ENCODE assay signal across 10 mouse cellular contexts in the genomic region with DNA sequence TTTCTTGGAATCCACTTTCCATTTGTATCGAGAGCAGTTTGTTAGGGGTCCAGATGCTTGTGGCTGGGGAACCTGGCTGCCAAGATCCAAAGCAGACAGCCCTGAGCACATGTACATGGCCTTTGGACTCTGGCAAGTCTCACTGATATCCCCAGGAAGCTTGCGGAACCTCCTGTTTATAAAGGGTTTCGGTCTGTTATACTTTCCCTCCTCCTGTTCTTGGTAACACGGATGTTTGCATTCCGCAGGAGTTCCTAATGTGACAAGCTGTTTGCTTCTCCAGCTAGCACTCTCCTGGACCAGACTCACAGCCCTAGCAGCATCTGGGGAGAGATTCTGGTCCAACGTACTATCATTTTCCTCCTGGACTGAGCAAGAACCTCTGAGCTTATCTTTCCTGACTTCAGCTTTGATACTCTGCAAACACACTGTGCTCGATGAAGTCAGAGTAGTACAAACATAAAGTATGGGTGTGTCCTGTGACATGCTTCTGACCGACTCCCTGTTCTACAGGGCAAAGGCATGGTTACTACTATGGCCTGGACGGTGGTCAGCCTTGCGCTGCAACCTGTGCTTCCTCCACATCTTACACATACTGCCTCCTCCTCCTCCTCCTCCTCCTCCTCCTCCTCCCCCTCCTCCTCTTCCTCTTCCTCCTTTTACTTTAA. TPM values are rescaled to one million over a fixed set of nuclear protein-coding genes. Genes with fewer than 3 reads are reported as not detected.
A peak's percentile ranks its signal among the peaks of the same experiment; 100 is the strongest.
DNase-seq lines count a peak whose midpoint lies in the region; ATAC-seq and TF ChIP-seq lines count a peak whose summit lies in the region.
"Had no signal": no experiment of that assay in that cellular context is flagged by ENCODE, and none has a peak within 500 bp of the region (broad histone marks: within the 10 kb centered on the region; RNA-seq: fewer than 3 reads in every experiment).

No protein-coding gene starts in this region.

- no peak overlapping the region for H3K4me3 ChIP-seq in liver, adult 2 months (ENCODE audit: insufficient read depth, low read depth, low read length)
- no peak overlapping the region for H3K4me3 ChIP-seq in intestine, postnatal 0 days (ENCODE audit: low read depth, low read length)
- no peak overlapping the region for H3K4me3 ChIP-seq in lung, embryonic 15.5 days
- no peak overlapping the region for H3K4me3 ChIP-seq in hindbrain, embryonic 10.5 days
- H3K4me3 ChIP-seq in forebrain, embryonic 11.5 days (ENCODE audit: low read depth, low read length): no peak overlapping the region
- H3K4me3 ChIP-seq: embryonic facial prominence, embryonic 12.5 days had no signal

- no peak for TF ChIP-seq POLR2A in liver, adult 2 months (IDR thresholded peaks at IDR 0.05; ENCODE audit: extremely low read depth, insufficient read depth, low read length)

- peak overlapping the region; percentile 39; the same call in 1 of the 2 replicates for H3K9ac ChIP-seq in liver, adult 2 months (ENCODE audit: low read depth, low read length)
- no peak overlapping the region for H3K9ac ChIP-seq in intestine, postnatal 0 days (ENCODE audit: low read depth, low read length)
- no peak overlapping the region for H3K9ac ChIP-seq in lung, embryonic 15.5 days
- H3K9ac ChIP-seq in forebrain, embryonic 11.5 days (ENCODE audit: low read length): no peak overlapping the region
- H3K9ac ChIP-seq: embryonic facial prominence, embryonic 12.5 days had no signal

- H3K9me3 ChIP-seq in intestine, postnatal 0 days (ENCODE audit: control insufficient read depth): no peaks in the 10 kb centered on the region
- no peaks in the 10 kb centered on the region for H3K9me3 ChIP-seq in lung, embryonic 15.5 days
- no peaks in the 10 kb centered on the region for H3K9me3 ChIP-seq in hindbrain, embryonic 10.5 days
- H3K9me3 ChIP-seq in forebrain, embryonic 11.5 days (ENCODE audit: control insufficient read depth, low read length): no peaks in the 10 kb centered on the region
- H3K9me3 ChIP-seq: embryonic facial prominence, embryonic 12.5 days had no signal

- WGBS in liver, adult 2 months: 13% methylated on average over 10 of the region's 10 CpGs
- WGBS in intestine, postnatal 0 days: 11% methylated on average over 10 of the region's 10 CpGs
- WGBS in lung, embryonic 15.5 days: 19% methylated on average over 10 of the region's 10 CpGs
- WGBS in hindbrain, embryonic 10.5 days: 81% methylated on average over 10 of the region's 10 CpGs
- WGBS in forebrain, embryonic 11.5 days: 92% methylated on average over 10 of the region's 10 CpGs

- no peaks in the 10 kb centered on the region for H3K79me2 ChIP-seq in liver, adult 2 months (ENCODE audit: control insufficient read depth, insufficient read depth, low read length)

- peak; percentile 89 for ATAC-seq in intestine, postnatal 0 days
- peak; percentile 35; the same call in 1 of the 2 replicates for ATAC-seq in lung, embryonic 15.5 days (ENCODE audit: borderline replicate concordance, extremely low read depth, low FRiP score, low TSS enrichment)
- ATAC-seq in forebrain, embryonic 11.5 days (replicated peaks; ENCODE audit: low FRiP score): no peak
- ATAC-seq: CD4-positive, CD25-positive, alpha-beta regulatory T cell, adult 4 months had no signal

- H3K4me1 ChIP-seq in liver, adult 2 months (ENCODE audit: control insufficient read depth, insufficient read depth, low read length): peaks cover 14% of the 10 kb centered on the region
- H3K4me1 ChIP-seq in intestine, postnatal 0 days (replicated peaks; ENCODE audit: control insufficient read depth, insufficient read depth, low read length): peaks cover 12% of the 10 kb centered on the region; the same call in 1 of the 2 replicates
- H3K4me1 ChIP-seq in lung, embryonic 15.5 days: 0 out of 2 replicates have a peak, but pooled peaks cover 6% of the 10 kb centered on the region
- 0 out of 2 replicates have a peak, but pooled peaks cover 4% of the 10 kb centered on the region for H3K4me1 ChIP-seq in hindbrain, embryonic 10.5 days (replicated peaks)
- H3K4me1 ChIP-seq in forebrain, embryonic 11.5 days (replicated peaks; ENCODE audit: control insufficient read depth, insufficient read depth, low read length): no peaks in the 10 kb centered on the region
- H3K4me1 ChIP-seq: embryonic facial prominence, embryonic 12.5 days had no signal

- peak overlapping the region; percentile 25; the same call in 1 of the 2 replicates for H3K4me2 ChIP-seq in intestine, postnatal 0 days (replicated peaks; ENCODE audit: low read depth)
- no peak overlapping the region for H3K4me2 ChIP-seq in lung, embryonic 15.5 days
- H3K4me2 ChIP-seq in forebrain, embryonic 11.5 days (ENCODE audit: low read depth, low read length, severe bottlenecking): no peak overlapping the region
- H3K4me2 ChIP-seq: embryonic facial prominence, embryonic 12.5 days had no signal

- H3K27me3 ChIP-seq in liver, adult 2 months (ENCODE audit: control insufficient read depth, insufficient read depth, low read length): no peaks in the 10 kb centered on the region
- H3K27me3 ChIP-seq in intestine, postnatal 0 days (replicated peaks; ENCODE audit: control insufficient read depth, insufficient read depth, low read length): no peaks in the 10 kb centered on the region
- no peaks in the 10 kb centered on the region for H3K27me3 ChIP-seq in lung, embryonic 15.5 days
- no peaks in the 10 kb centered on the region for H3K27me3 ChIP-seq in hindbrain, embryonic 10.5 days (ENCODE audit: insufficient read depth, poor library complexity, severe bottlenecking)
- H3K27me3 ChIP-seq in forebrain, embryonic 11.5 days (ENCODE audit: control insufficient read depth, insufficient read depth, low read length): no peaks in the 10 kb centered on the region
- H3K27me3 ChIP-seq: embryonic facial prominence, embryonic 12.5 days had no signal

- DNase-seq in liver, adult 2 months (ENCODE audit: extremely low read depth, low read depth, low spot score): peak; percentile 82
- no peak for DNase-seq in liver
- peak; percentile 86 for DNase-seq in yolk sac, embryonic 10.5 days (ENCODE audit: low spot score)
- DNase-seq in cerebellum, adult 11-12 months: no peak
- DNase-seq in hindbrain, embryonic 10.5 days (ENCODE audit: low spot score): no peak
- DNase-seq in forebrain, embryonic 11.5 days (ENCODE audit: low spot score): no peak

- TF ChIP-seq CTCF in liver, adult 2 months (IDR thresholded peaks at IDR 0.05; ENCODE audit: low read depth, low read length): no peak
- TF ChIP-seq CTCF in intestine, postnatal 0 days (IDR thresholded peaks at IDR 0.05; ENCODE audit: low read depth): no peak

- no peaks in the 10 kb centered on the region for H3K36me3 ChIP-seq in liver, adult 2 months (ENCODE audit: control insufficient read depth, insufficient read depth, low read length)
- no peaks in the 10 kb centered on the region; the same call in 1 of the 2 replicates for H3K36me3 ChIP-seq in intestine, postnatal 0 days (ENCODE audit: control insufficient read depth, insufficient read depth)
- H3K36me3 ChIP-seq in lung, embryonic 15.5 days: no peaks in the 10 kb centered on the region
- H3K36me3 ChIP-seq in hindbrain, embryonic 10.5 days: no peaks in the 10 kb centered on the region
- no peaks in the 10 kb centered on the region for H3K36me3 ChIP-seq in forebrain, embryonic 11.5 days (ENCODE audit: control insufficient read depth, insufficient read depth, low read length)
- H3K36me3 ChIP-seq: embryonic facial prominence, embryonic 12.5 days had no signal

- H3K27ac ChIP-seq in liver, adult 2 months (replicated peaks; ENCODE audit: insufficient read depth, low read depth, low read length): peak overlapping the region; percentile 72
- peak overlapping the region; percentile 91 for H3K27ac ChIP-seq in intestine, postnatal 0 days (ENCODE audit: low read depth, low read length)
- peak overlapping the region; percentile 64 for H3K27ac ChIP-seq in lung, embryonic 15.5 days
- H3K27ac ChIP-seq in hindbrain, embryonic 10.5 days: no peak overlapping the region
- H3K27ac ChIP-seq in forebrain, embryonic 11.5 days (ENCODE audit: low read depth, low read length): no peak overlapping the region
- H3K27ac ChIP-seq: embryonic facial prominence, embryonic 12.5 days had no signal

RNA-seq across cellular contexts. Expression of gene Lyve1, which starts 31.0 kb away (rescaled TPM):
- total RNA-seq in liver, adult 2 months (2014; rRNA removed): 6.4 and 16.8 TPM in 2 replicates
- 4.5 and 7.8 TPM in 2 replicates for polyA plus RNA-seq in liver, adult 2 months (2012; rRNA removed)
- polyA plus RNA-seq in intestine, postnatal 0 days (2015; fragmentation: Nextera tagmentation; extraction: Ambion mirVana): 26.9 and 29.9 TPM in 2 replicates
- polyA plus RNA-seq in lung, embryonic 15.5 days (2015; fragmentation: Nextera tagmentation; extraction: Ambion mirVana): 48.2 and 55.6 TPM in 2 replicates
- 0.73 and 1.7 TPM in 2 replicates for polyA plus RNA-seq in hindbrain, embryonic 10.5 days (2016; fragmentation: Nextera tagmentation; extraction: Ambion mirVana)
- polyA plus RNA-seq in forebrain, embryonic 11.5 days (2014; fragmentation: Nextera tagmentation; extraction: Ambion mirVana): 2.1 and 2.8 TPM in 2 replicates
- polyA plus RNA-seq: CD4-positive, CD25-positive, alpha-beta regulatory T cell, adult 4 months had no signal

RNA-seq across cellular contexts. Expression of gene Rnf141, which starts 49.8 kb away (rescaled TPM):
- total RNA-seq in liver, adult 2 months (2014; rRNA removed): 63.4 and 64.1 TPM in 2 replicates
- polyA plus RNA-seq in liver, adult 2 months (2012; rRNA removed): 20.6 and 24.1 TPM in 2 replicates
- polyA plus RNA-seq in intestine, postnatal 0 days (2015; fragmentation: Nextera tagmentation; extraction: Ambion mirVana): 31.0 and 33.5 TPM in 2 replicates
- polyA plus RNA-seq in lung, embryonic 15.5 days (2015; fragmentation: Nextera tagmentation; extraction: Ambion mirVana): 34.1 and 38.8 TPM in 2 replicates
- polyA plus RNA-seq in hindbrain, embryonic 10.5 days (2016; fragmentation: Nextera tagmentation; extraction: Ambion mirVana): 22.2 and 22.8 TPM in 2 replicates
- 30.6 and 33.2 TPM in 2 replicates for polyA plus RNA-seq in forebrain, embryonic 11.5 days (2014; fragmentation: Nextera tagmentation; extraction: Ambion mirVana)

Comparison
In these comparisons a context has a peak if more than half of its experiments do, and no peak if none do; other contexts are left out.
1. DNase-seq: peak in liver, adult 2 months (single experiment) and yolk sac, embryonic 10.5 days (single experiment); none in liver (single experiment), cerebellum, adult 11-12 months (single experiment), hindbrain, embryonic 10.5 days (single experiment) and forebrain, embryonic 11.5 days (single experiment).
2. H3K27ac ChIP-seq: peak in liver, adult 2 months (single experiment), intestine, postnatal 0 days (single experiment) and lung, embryonic 15.5 days (single experiment); none in hindbrain, embryonic 10.5 days (single experiment) and forebrain, embryonic 11.5 days (single experiment).